Mouse (Mus musculus) G1E (cell line): ENCODE measurements around the gene Cog5.

ENCODE experiments used
- CTCF ChIP-seq: IDR thresholded peaks from 2 replicates; pipeline ENCODE4 v1.5.1; 2012; ENCODE audit warnings: low read depth, low read length, inconsistent platforms, mixed read lengths
- GATA1 ChIP-seq: IDR thresholded peaks from 2 replicates; pipeline ENCODE4 v1.6.1; 2012; ENCODE audit warnings: borderline replicate concordance, low read length, inconsistent platforms, mixed read lengths
- POLR2AphosphoS5 ChIP-seq: IDR thresholded peaks from 2 replicates; pipeline ENCODE4 v1.6.1; 2012; ENCODE audit warnings: low read depth, low read length, inconsistent platforms; ENCODE audit not compliant: insufficient replicate concordance

DNA sequence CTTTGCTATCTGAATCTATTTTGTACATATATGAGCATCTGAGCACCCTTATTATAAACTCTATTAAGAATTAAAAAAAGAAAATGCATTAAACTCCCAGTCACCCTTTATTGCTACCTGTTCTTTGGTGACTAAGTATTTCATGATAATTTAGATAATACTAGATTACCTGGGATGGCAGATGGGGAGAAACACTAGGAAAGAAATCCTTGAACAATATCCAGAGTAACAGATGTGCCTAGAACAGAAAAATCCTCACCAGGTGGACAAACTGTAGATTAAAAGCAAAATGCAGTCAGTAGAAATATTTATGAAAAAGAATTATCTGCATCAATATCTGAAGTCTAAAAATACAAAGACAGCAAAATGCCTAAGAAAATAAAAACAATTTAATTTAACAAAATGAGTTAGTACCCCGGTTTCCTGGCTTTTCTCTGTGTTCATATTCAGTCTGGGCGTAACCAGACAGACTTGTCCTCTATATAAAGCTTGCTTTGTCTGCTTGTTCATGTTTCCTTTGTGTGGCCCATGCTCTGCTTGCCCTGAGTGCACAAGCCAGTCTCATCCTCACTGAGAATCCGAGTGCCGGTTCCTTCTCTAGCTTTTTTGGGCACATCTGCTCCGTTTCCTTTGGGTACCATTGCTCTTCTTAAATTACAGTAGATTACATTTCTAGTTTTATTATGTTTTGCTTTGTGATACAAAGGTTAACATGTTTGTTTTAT lies 46.1 kb downstream of the Cog5 start:
- TF ChIP-seq CTCF (no peak), GATA1 (no peak), POLR2AphosphoS5 (no peak)
